Mouse (Mus musculus) left cerebral cortex, adult 2 months (tissue): Measurements from ENCODE around the gene Pkp1. TPM values are rescaled to one million over a fixed set of nuclear protein-coding genes. Genes with fewer than 3 reads are reported as not detected.

Source experiments
- DNase-seq, 2 experiments: peaks; one replicate each; pipeline ENCODE4 v3.0.0; 2021 to 2022; ENCODE audit warnings: low spot score in 2 of 2, mixed read lengths in 1 of 2; ENCODE audit errors: extremely low spot score in 1 of 2
- H3K27ac ChIP-seq: fragments of 200-600 bp; 2 replicates; pipeline ENCODE4 v1.8.1; 2022
- H3K4me3 ChIP-seq: fragments of 200-600 bp; 2 replicates; pipeline ENCODE4 v1.8.1; 2022
- CTCF ChIP-seq: fragments of 200-600 bp; IDR thresholded peaks from 2 replicates; pipeline ENCODE4 v1.8.1; 2022; ENCODE audit warnings: antibody characterized with exemption, mild to moderate bottlenecking, moderate library complexity
- intact Hi-C: fragments of 180-260 bp; cut with DNase I; formaldehyde crosslinking; loops from one replicate; pipeline ENCODE4 v1.15.1; 2025
- total RNA-seq, 2 experiments: library from RNA; stranded (reverse); gene quantifications; 2 replicates each; pipeline ENCODE4 v1.2.3; 2021

Gene Pkp1
- total RNA-seq, 2 experiments from 2014 or later: 0.25 to 0.40 TPM

- intact Hi-C loops: loop anchor here (5.0 to 10.0 kb wide), 2 partner anchors 94 to 227 kb away; no protein-coding TSS in a partner anchor
Measured at GRCm38 (mm10) chr1:135941259-135942006, 22.4 kb upstream of the Pkp1 start.

GRCm38 (mm10) chr1:135936091-135936490 is 17.1 kb upstream of the Pkp1 start:
- TF ChIP-seq CTCF: no peak
- DNase-seq: no peak
- intact Hi-C loops: no loop called here
- no peak overlapping the region for H3K27ac ChIP-seq
- H3K4me3 ChIP-seq: no peak overlapping the region

More at GRCm38 (mm10) chr1:135941259-135942006, 22.4 kb upstream of the Pkp1 start:
- no peak overlapping the region for H3K4me3 ChIP-seq
- no peak overlapping the region for H3K27ac ChIP-seq
- DNase-seq: no peak
- TF ChIP-seq CTCF: no peak

GRCm38 (mm10) chr1:135933704-135934293 is 14.8 kb upstream of the Pkp1 start:
- DNase-seq: no peak
- H3K4me3 ChIP-seq: no peak overlapping the region
- no peak for TF ChIP-seq CTCF
- no peak overlapping the region for H3K27ac ChIP-seq
- intact Hi-C loops: no loop called here

- intact Hi-C loops: no loop called here
- peak in 1 of 2 experiments; percentile 24 for DNase-seq
- no peak overlapping the region for H3K4me3 ChIP-seq
- no peak for TF ChIP-seq CTCF
- no peak overlapping the region for H3K27ac ChIP-seq
Measured at GRCm38 (mm10) chr1:135929876-135930275, 10.9 kb upstream of the Pkp1 start.

GRCm38 (mm10) chr1:135925848-135926247 is 6.8 kb upstream of the Pkp1 start:
- intact Hi-C loops: no loop called here
- DNase-seq: no peak
- Histone ChIP-seq H3K27ac (no peak overlapping the region), H3K4me3 (no peak overlapping the region)
- TF ChIP-seq CTCF: no peak

GRCm38 (mm10) chr1:135924377-135924994 is 5.5 kb upstream of the Pkp1 start:
- intact Hi-C loops: no loop called here
- no peak for TF ChIP-seq CTCF
- Histone ChIP-seq H3K27ac (no peak overlapping the region), H3K4me3 (no peak overlapping the region)
- no peak for DNase-seq

GRCm38 (mm10) chr1:135923229-135923628 is 4.2 kb upstream of the Pkp1 start:
- no peak for TF ChIP-seq CTCF
- Histone ChIP-seq H3K4me3 (no peak overlapping the region), H3K27ac (no peak overlapping the region)
- intact Hi-C loops: no loop called here
- DNase-seq: no peak

- intact Hi-C loops: no loop called here
- DNase-seq: no peak
- no peak for TF ChIP-seq CTCF
- no peak overlapping the region for H3K27ac ChIP-seq
- H3K4me3 ChIP-seq: no peak overlapping the region
Measured at GRCm38 (mm10) chr1:135917206-135917605, 1.8 kb downstream of the Pkp1 start.

GRCm38 (mm10) chr1:135916486-135917058 is 2.4 kb downstream of the Pkp1 start:
- H3K27ac ChIP-seq: no peak overlapping the region
- no peak for DNase-seq
- intact Hi-C loops: no loop called here
- H3K4me3 ChIP-seq: no peak overlapping the region
- TF ChIP-seq CTCF: no peak

GRCm38 (mm10) chr1:135913657-135914056 is 5.3 kb downstream of the Pkp1 start:
- no peak for DNase-seq
- H3K4me3 ChIP-seq: no peak overlapping the region
- TF ChIP-seq CTCF: no peak
- intact Hi-C loops: no loop called here
- no peak overlapping the region for H3K27ac ChIP-seq

GRCm38 (mm10) chr1:135909381-135909780 is 9.6 kb downstream of the Pkp1 start:
- intact Hi-C loops: no loop called here
- no peak for DNase-seq
- Histone ChIP-seq H3K27ac (no peak overlapping the region), H3K4me3 (no peak overlapping the region)
- TF ChIP-seq CTCF: no peak

- Histone ChIP-seq H3K4me3 (no peak overlapping the region), H3K27ac (no peak overlapping the region)
- TF ChIP-seq CTCF: no peak
- DNase-seq: no peak
- intact Hi-C loops: no loop called here
Measured at GRCm38 (mm10) chr1:135906736-135907135, 12.3 kb downstream of the Pkp1 start.
